Mouse (Mus musculus) myocyte (in vitro differentiated cells): ENCODE measurements at regions not wholly inside any gene's neighbourhood (a gene's known extent, or its start where the extent isn't known, plus 50 kb on each side); places are given as distances from the start of the nearest gene placed in this dataset.

Experiments
- H3K27me3 ChIP-seq: one replicate; pipeline ENCODE4 v1.6.1; 2011; ENCODE audit not compliant: control insufficient read depth, insufficient read depth, insufficient read length
- H3K36me3 ChIP-seq: one replicate; pipeline ENCODE4 v1.6.1; 2011; ENCODE audit not compliant: control insufficient read depth, insufficient read depth
- H3K4me2 ChIP-seq: one replicate; pipeline ENCODE4 v1.6.1; 2011; ENCODE audit warnings: low read depth, control low read depth
- H3K4me3 ChIP-seq: one replicate; pipeline ENCODE4 v1.5.1; 2011; ENCODE audit warnings: mild to moderate bottlenecking, control low read depth, moderate library complexity
- H3K79me2 ChIP-seq: one replicate; pipeline ENCODE4 v1.6.1; 2011; ENCODE audit not compliant: control insufficient read depth, insufficient read depth
- H3ac ChIP-seq: one replicate; pipeline ENCODE4 v1.6.1; 2011; ENCODE audit not compliant: control insufficient read depth, insufficient read length
- CEBPB ChIP-seq: IDR thresholded peaks from 2 replicates; pipeline ENCODE4 v1.6.1; 2011; ENCODE audit warnings: mild to moderate bottlenecking, moderate library complexity; ENCODE audit not compliant: poor library complexity, insufficient read depth, severe bottlenecking
- E2F4 ChIP-seq: IDR thresholded peaks from one replicate; pipeline ENCODE4 v1.6.1; 2011; ENCODE audit warnings: mild to moderate bottlenecking, control low read depth, moderate library complexity; ENCODE audit not compliant: insufficient read depth
- MAX ChIP-seq: IDR thresholded peaks from one replicate; pipeline ENCODE4 v1.6.1; 2011; ENCODE audit warnings: low read depth, mild to moderate bottlenecking, control low read depth
- MYOD1 ChIP-seq, 3 experiments: IDR thresholded peaks; one replicate each; pipeline ENCODE4 v1.6.1; 2011; ENCODE audit warnings: control low read depth in 2 of 3, low read depth in 2 of 3, mild to moderate bottlenecking in 2 of 3, moderate library complexity in 1 of 3; ENCODE audit not compliant: insufficient read length in 2 of 3, control insufficient read depth in 1 of 3
- MYOG ChIP-seq, 3 experiments: IDR thresholded peaks; one replicate each; pipeline ENCODE4 v1.6.1; 2011; ENCODE audit warnings: control low read depth in 2 of 3, low read depth in 2 of 3, mild to moderate bottlenecking in 2 of 3; ENCODE audit not compliant: insufficient read length in 2 of 3, control insufficient read depth in 1 of 3, insufficient read depth in 1 of 3
- POLR2A ChIP-seq: IDR thresholded peaks from one replicate; pipeline ENCODE4 v1.6.1; 2011; ENCODE audit warnings: low read depth, mild to moderate bottlenecking, control low read depth, moderate library complexity; ENCODE audit not compliant: insufficient read length
- POLR2AphosphoS2 ChIP-seq: IDR thresholded peaks from one replicate; pipeline ENCODE4 v1.6.1; 2011; ENCODE audit warnings: low read depth, control low read depth; ENCODE audit not compliant: insufficient read length
- TCF12 ChIP-seq: IDR thresholded peaks from one replicate; pipeline ENCODE4 v1.6.1; 2011; ENCODE audit warnings: mild to moderate bottlenecking, control low read depth; ENCODE audit not compliant: poor library complexity, insufficient read depth, severe bottlenecking
- TCF3 ChIP-seq: IDR thresholded peaks from one replicate; pipeline ENCODE4 v1.6.1; 2011; ENCODE audit warnings: low read depth, control low read depth; ENCODE audit not compliant: insufficient read length
- USF1 ChIP-seq: IDR thresholded peaks from one replicate; pipeline ENCODE4 v1.6.1; 2011; ENCODE audit warnings: low read depth, mild to moderate bottlenecking, control low read depth, moderate library complexity

GRCm38 (mm10) chr1:56164366-56164765 lies 472.9 kb downstream of the Hsfy2 start:
- Histone ChIP-seq H3K4me2 (no peak overlapping the region), H3K36me3 (no peaks in the 10 kb centered on the region), H3K4me3 (no peak overlapping the region), H3K27me3 (no peaks in the 10 kb centered on the region), H3ac (no peak overlapping the region), H3K79me2 (no peaks in the 10 kb centered on the region)
- no peak for TF ChIP-seq POLR2AphosphoS2

GRCm38 (mm10) chr1:56130951-56131350 lies 506.3 kb downstream of the Hsfy2 start:
- no peaks in the 10 kb centered on the region for H3K79me2 ChIP-seq
- TF ChIP-seq MYOD1 (IDR thresholded peaks at IDR 0.05; ENCODE audit: control insufficient read depth in 1 of 3, insufficient read length in 2 of 3, low read depth in 2 of 3) (peak in 1 of 3 experiments; percentile 33), CEBPB (no peak), TCF12 (no peak), TCF3 (no peak), POLR2AphosphoS2 (no peak), E2F4 (no peak), MYOG (IDR thresholded peaks at IDR 0.05; ENCODE audit: control insufficient read depth in 1 of 3, insufficient read depth in 1 of 3, insufficient read length in 2 of 3, low read depth in 2 of 3) (peak in 1 of 3 experiments; percentile 41)
- H3ac ChIP-seq, result no peak overlapping the region
- H3K27me3 ChIP-seq, result no peaks in the 10 kb centered on the region
- peak overlapping the region; percentile 33 for H3K4me2 ChIP-seq
- no peaks in the 10 kb centered on the region for H3K36me3 ChIP-seq
- H3K4me3 ChIP-seq, result no peak overlapping the region

- no peaks in the 10 kb centered on the region for H3K27me3 ChIP-seq
- no peak overlapping the region for H3ac ChIP-seq
- peak in 2 of 3 experiments; percentile 91 to 98 for TF ChIP-seq MYOG (IDR thresholded peaks at IDR 0.05; ENCODE audit: control insufficient read depth in 1 of 3, insufficient read depth in 1 of 3, insufficient read length in 2 of 3, low read depth in 2 of 3)
- TF ChIP-seq MAX, result no peak
- TF ChIP-seq TCF12, result peak; percentile 77
- no peak for TF ChIP-seq POLR2AphosphoS2
- peak; percentile 58 to 94 (median 73) for TF ChIP-seq MYOD1 (IDR thresholded peaks at IDR 0.05; ENCODE audit: control insufficient read depth in 1 of 3, insufficient read length in 2 of 3, low read depth in 2 of 3)
- peak; percentile 40 for TF ChIP-seq TCF3
- no peak for TF ChIP-seq E2F4
- H3K4me3 ChIP-seq, result no peak overlapping the region
- peak overlapping the region; percentile 19 for H3K4me2 ChIP-seq
- no peaks in the 10 kb centered on the region for H3K79me2 ChIP-seq
- H3K36me3 ChIP-seq, result no peaks in the 10 kb centered on the region
Measured at GRCm38 (mm10) chr1:56089254-56089834, 547.9 kb downstream of the Hsfy2 start.

- Histone ChIP-seq H3K4me2 (no peak overlapping the region), H3ac (no peak overlapping the region), H3K27me3 (no peaks in the 10 kb centered on the region), H3K4me3 (no peak overlapping the region), H3K36me3 (no peaks in the 10 kb centered on the region), H3K79me2 (no peaks in the 10 kb centered on the region)
- no peak for TF ChIP-seq CEBPB
- no peak for TF ChIP-seq MAX
- no peak for TF ChIP-seq POLR2A
- no peak for TF ChIP-seq MYOG (IDR thresholded peaks at IDR 0.05; ENCODE audit: control insufficient read depth in 1 of 3, insufficient read depth in 1 of 3, insufficient read length in 2 of 3, low read depth in 2 of 3)
Measured at GRCm38 (mm10) chr1:56088357-56088756, 548.9 kb downstream of the Hsfy2 start.

- Histone ChIP-seq H3K4me2 (no peak overlapping the region), H3ac (no peak overlapping the region), H3K4me3 (no peak overlapping the region), H3K79me2 (no peaks in the 10 kb centered on the region), H3K36me3 (no peaks in the 10 kb centered on the region), H3K27me3 (no peaks in the 10 kb centered on the region)
- TF ChIP-seq E2F4 (no peak), USF1 (no peak), CEBPB (no peak)
Measured at GRCm38 (mm10) chr1:56076757-56077156, 560.5 kb downstream of the Hsfy2 start.

- Histone ChIP-seq H3K79me2 (no peaks in the 10 kb centered on the region), H3K27me3 (no peaks in the 10 kb centered on the region), H3K4me3 (no peak overlapping the region), H3K4me2 (no peak overlapping the region), H3K36me3 (no peaks in the 10 kb centered on the region), H3ac (no peak overlapping the region)
- no peak for TF ChIP-seq POLR2A
Measured at GRCm38 (mm10) chr1:56072255-56072654, 565.0 kb downstream of the Hsfy2 start.
